Mouse (Mus musculus): ENCODE results near the gene Gm4871. TPM values are rescaled to one million over a fixed set of nuclear protein-coding genes. Genes with fewer than 3 reads are reported as not detected.
A peak's percentile ranks its signal among the peaks of the same experiment; 100 is the strongest.
"Not testable (repeated sequence)": the region's sequence is repeated elsewhere in the genome, so short reads cannot be mapped to it uniquely, and the experiment has no call there.

Gene Gm4871
- not detected for total RNA-seq (2021)

- intact Hi-C loops (cut with DNase I), result not testable (repeated sequence)
Measured at GRCm38 (mm10) chr5:145032391-145032790, at the start of gene Gm4871. Gene Gm4871, minus strand, starts transcription at chr5:145032754.

DNA sequence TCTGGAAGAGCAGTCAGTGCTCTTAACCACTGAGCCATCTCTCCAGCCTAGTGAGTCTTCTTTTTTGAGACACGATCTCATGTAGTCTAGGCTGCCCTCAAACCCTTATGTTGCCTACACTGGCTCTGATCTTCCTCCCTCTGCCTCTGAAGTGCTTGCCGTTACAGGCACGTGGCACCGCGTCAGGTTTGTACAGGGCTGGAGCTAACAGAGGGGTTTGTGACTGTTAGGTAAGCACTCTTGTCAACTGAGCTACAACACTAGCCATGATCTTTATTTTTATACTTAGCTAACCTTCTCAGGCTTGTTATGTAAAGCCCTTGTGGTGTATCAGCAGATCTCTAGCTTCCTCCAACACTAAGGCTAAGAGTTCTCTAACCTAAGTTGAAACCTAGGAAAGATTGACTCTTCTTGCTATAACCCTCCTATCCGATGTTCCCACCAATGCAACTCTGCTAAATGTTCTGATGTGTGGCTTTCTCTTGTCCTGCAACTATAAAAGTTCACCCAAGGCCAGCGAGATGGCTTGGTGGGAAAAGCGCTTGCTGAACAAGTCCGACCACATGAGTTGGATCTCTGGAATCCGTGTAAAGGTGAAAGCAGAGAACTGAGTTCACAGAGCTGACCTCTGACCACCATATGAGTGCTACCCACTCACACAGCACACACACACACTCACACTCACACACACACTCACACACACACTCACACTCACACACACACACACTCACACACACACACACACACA is 49.5 kb upstream of the Gm4871 start:
- DNase-seq, result no peak
- intact Hi-C loops (cut with DNase I), result no loop called here

More at GRCm38 (mm10) chr5:145032391-145032790, at the start of gene Gm4871:
- not testable (repeated sequence) for DNase-seq

GRCm38 (mm10) chr5:145075081-145075480 is 42.5 kb upstream of the Gm4871 start:
- no peak for DNase-seq
- intact Hi-C loops (cut with DNase I), result no loop called here

DNA sequence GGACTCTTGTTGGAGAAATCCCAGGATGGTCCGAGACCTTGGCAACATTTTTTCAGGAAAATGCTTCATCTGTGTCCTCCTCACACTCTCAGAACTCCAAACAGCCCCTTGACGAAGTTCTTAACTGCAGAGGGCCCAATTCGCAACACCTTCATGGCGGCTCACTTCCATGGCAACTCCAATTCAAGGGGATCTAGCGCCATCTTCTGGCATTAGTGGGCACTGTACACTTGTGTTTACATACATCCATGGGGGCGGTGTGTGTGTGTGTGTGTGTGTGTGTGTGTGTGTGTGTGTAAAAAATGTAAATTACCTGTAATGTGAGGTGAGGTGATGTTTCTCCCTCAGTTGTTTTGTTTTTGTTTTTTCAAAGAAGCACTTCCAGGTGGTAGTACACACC is 38.8 kb upstream of the Gm4871 start:
- intact Hi-C loops (cut with DNase I), result no loop called here

GRCm38 (mm10) chr5:145069707-145070106 is 37.2 kb upstream of the Gm4871 start:
- peak; percentile 73 for DNase-seq
- intact Hi-C loops (cut with DNase I), result no loop called here

More for the DNA sequence above, 38.8 kb upstream of the Gm4871 start:
- peak; percentile 7 for DNase-seq

DNA sequence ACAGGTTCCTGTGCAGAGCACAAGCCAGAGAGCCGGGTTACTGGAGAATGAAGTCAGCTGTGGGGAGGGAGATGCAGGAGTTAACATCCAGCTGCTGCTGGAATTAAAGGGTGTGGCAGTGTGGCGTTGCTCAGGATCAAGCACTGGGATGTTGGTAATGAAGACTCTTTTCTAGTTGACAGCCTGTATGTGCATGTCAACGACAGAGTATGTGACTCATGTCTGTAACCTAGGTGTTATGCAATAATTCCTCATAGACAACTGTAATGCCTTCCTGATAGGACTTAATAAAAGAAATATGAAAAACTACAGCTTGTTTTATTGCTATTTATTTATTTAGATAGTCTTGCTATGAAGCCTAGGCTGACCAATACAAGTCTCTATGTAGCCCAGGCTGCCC is 36.3 kb upstream of the Gm4871 start:
- intact Hi-C loops (cut with DNase I), result no loop called here

GRCm38 (mm10) chr5:145064765-145065340 is 32.3 kb upstream of the Gm4871 start:
- intact Hi-C loops (cut with DNase I), result no loop called here

More for the DNA sequence above, 36.3 kb upstream of the Gm4871 start:
- DNase-seq, result no peak

DNA sequence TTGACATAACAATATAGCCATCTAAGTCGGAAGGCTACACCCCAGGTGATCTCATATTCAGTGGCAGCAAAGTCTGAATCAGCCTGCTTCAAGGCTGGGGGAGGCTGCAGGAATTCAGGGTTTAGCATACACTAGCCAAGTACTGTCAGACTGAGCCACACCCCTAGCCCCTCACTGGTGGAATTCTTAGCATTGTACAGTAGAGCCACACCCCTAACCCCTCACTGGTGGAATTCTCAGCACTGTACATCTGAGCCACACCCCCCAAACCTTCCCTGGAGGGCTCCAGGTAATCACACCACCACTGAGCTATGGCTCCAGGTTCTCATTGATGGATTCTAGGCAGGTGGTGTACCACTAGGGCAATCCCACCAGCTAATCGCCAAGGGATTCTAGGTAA is 27.0 kb upstream of the Gm4871 start:
- no peak for DNase-seq
- intact Hi-C loops (cut with DNase I), result no loop called here

More at GRCm38 (mm10) chr5:145064765-145065340, 32.3 kb upstream of the Gm4871 start:
- no peak for DNase-seq

- intact Hi-C loops (cut with DNase I), result no loop called here
- DNase-seq, result no peak
Measured at GRCm38 (mm10) chr5:145058722-145059121, 26.2 kb upstream of the Gm4871 start.

DNA sequence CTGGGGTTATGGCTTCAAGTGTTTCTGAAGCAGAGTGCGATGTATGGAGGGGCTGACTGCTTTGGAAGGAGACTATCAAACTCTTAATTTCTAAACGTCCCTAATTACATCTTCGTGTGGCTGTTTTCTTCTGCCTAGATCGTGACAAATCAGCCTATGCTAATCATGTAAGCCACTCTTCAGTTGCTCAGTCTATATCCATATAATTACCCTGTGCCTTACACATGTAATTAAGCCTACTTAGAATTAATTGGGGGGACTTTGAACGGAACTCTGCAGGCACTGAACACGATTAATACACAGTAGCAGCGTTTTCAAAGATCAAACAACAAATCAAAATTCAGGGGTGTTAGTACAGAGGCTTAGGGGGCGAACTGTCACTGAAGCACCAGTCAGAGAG is 25.4 kb upstream of the Gm4871 start:
- intact Hi-C loops (cut with DNase I), result no loop called here
- DNase-seq, result no peak

GRCm38 (mm10) chr5:145054187-145054586 is 21.6 kb upstream of the Gm4871 start:
- intact Hi-C loops (cut with DNase I); DNase-seq: not testable (repeated sequence)

DNA sequence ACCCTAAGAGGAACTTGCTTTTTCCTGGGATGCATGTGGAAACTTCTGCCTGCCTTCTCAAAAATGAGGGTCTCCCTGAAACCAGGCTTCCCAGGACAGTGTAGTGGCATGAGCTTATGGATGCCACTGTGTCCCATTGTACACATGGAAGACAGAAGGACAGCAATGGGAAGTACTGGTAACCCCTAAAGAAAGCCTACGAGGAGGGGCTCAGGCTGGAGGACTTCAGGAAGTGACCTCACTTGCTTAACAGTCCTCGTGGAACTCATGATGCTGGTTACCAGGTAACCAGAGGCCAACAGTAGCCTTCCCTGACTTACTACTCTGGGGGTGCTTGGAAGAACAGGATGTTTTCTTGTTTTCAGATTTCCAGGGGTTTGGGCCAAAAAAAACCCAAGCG is 10.1 kb upstream of the Gm4871 start, which contains the start of gene 1700018F24Rik:
TSS of gene 1700018F24Rik (plus strand) at position 301 of the 400 bp plus-strand sequence.
- DNase-seq; intact Hi-C loops (cut with DNase I): not testable (repeated sequence)

GRCm38 (mm10) chr5:145041628-145042027 is 9.1 kb upstream of the Gm4871 start:
- DNase-seq, result peak; percentile 4
- intact Hi-C loops (cut with DNase I), result no loop called here

DNA sequence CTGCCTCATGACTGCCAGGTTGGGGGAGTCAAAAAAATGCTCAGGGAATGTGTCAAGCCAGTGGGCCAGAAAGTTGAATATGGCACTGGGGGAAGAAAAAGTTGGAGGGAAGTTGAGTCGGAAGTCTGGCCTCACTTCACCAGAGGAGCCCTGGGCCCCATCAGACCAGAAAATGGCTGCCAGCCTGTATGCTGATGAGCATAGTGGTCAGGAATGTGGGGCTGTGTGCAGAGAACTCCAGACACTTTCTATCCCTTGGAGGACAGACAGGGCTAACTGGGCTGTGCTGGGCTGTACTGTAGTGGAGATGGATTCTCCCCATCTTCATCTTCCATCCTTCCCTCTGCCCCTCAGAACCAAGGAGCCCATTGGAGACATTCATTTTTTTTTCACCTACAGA is 2.1 kb downstream of the Gm4871 start:
- DNase-seq; intact Hi-C loops (cut with DNase I): not testable (repeated sequence)

- intact Hi-C loops (cut with DNase I); DNase-seq: not testable (repeated sequence)
Measured at GRCm38 (mm10) chr5:145020712-145021111, 11.8 kb downstream of the Gm4871 start.

DNA sequence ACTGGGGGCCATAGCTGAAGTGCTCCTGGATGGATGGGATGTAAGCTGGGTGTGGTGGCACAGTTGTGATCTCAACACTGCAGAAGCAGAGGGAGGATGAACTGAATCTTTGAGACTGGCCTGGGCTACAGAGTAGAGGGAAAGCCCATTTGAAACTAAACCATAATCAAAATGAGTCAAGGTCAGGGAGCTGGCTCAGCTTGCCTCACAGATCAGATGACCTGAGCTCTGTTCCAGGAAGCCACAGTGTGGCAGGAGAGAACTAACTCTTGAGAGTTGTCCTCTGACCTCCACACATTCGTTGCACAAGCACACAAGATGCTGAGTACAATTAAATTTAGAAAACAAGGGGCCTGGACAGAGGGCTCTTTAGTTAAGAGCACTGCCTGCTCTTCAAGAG is 12.3 kb downstream of the Gm4871 start:
- DNase-seq; intact Hi-C loops (cut with DNase I): not testable (repeated sequence)

DNA sequence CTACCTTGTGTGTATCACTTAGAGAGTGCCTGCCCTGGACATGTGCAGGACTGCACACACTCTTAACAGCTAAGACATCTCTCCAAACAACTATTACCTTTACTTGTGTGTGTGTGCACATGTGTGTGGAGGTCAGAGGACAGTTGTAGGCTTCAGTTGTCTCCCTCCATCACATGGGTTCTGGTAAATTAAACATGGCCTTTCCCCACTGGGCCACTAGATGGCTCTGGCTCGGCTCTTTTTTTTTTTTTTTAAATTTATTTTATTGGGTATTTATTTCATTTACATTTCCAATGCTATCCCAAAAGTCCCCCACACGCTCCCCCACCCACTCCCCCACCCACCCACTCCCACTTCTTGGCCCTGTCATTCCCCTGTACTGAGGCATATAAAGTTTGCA is 15.8 kb downstream of the Gm4871 start:
- DNase-seq; intact Hi-C loops (cut with DNase I): not testable (repeated sequence)

DNA sequence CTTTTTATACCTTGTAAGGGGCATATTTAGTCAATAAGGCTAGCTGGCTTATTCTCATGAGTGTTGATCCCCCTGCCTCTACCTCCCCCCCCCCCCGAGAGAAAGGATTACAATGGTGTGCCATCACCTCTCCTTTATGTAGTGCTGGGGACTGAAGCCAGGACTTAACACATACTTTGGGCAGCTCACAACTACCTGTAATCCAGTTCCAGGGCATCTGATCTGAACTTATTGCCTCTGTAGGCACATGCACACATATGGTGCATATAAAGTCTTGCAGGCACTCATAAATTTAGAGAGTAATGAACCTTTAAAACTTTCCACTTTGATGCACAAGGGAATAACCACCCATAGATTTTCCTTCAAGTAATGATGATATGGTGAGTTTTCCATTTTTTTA is 18.3 kb downstream of the Gm4871 start:
- no peak for DNase-seq
- intact Hi-C loops (cut with DNase I), result no loop called here

GRCm38 (mm10) chr5:145008878-145009659 is 23.5 kb downstream of the Gm4871 start:
- intact Hi-C loops (cut with DNase I), result no loop called here
- no peak for DNase-seq

DNA sequence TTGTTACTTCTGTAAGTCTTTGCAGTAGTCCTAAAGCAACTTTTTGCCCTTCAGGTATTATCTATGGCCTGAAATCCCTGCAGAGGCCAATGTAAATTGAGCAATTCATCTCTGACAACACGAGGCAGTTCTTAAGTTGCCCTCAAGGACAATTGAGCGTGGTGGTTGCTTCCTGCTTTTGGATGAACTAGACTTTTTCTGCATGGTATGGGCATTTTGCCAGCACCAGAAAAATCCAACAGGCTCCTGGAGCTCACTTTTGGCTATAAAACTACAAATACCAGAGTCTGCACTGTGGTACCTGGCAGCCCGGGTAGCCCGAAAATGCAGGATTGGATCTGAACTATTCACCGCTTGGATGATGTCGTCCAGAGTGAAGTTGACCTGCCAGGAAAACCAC is 27.0 kb downstream of the Gm4871 start:
- DNase-seq, result no peak
- intact Hi-C loops (cut with DNase I), result no loop called here

- intact Hi-C loops (cut with DNase I), result no loop called here
Measured at GRCm38 (mm10) chr5:145004495-145004894, 28.1 kb downstream of the Gm4871 start.

More at GRCm38 (mm10) chr5:145004495-145004894, 28.1 kb downstream of the Gm4871 start:
- DNase-seq, result no peak

All from left cerebral cortex, postnatal 4 days (tissue).